Mouse (Mus musculus) CH12.LX (cell line): ENCODE data around the gene Dpp4. TPM values are rescaled to one million over a fixed set of nuclear protein-coding genes. Genes with fewer than 3 reads are reported as not detected.
A peak's percentile ranks its signal among the peaks of the same experiment; 100 is the strongest.

Experiments
- DNase-seq: peaks from one replicate; pipeline ENCODE4 v3.0.0-alpha.2; 2013; ENCODE audit errors: extremely low read depth
- H3K27ac ChIP-seq: 2 replicates; pipeline ENCODE4 v1.5.1; 2012; ENCODE audit warnings: low read depth, mild to moderate bottlenecking, control low read depth, moderate library complexity; ENCODE audit not compliant: insufficient read depth
- H3K27me3 ChIP-seq: replicated peaks from 2 replicates; pipeline ENCODE3; 2012; ENCODE audit warnings: inconsistent platforms
- H3K36me3 ChIP-seq, 2 experiments: replicated peaks in 1 of 2; 2 replicates each; pipeline versions ENCODE3 to v1.6.1; 2012; ENCODE audit warnings: inconsistent platforms in 1 of 2, low read length in 1 of 2, mild to moderate bottlenecking in 1 of 2, mixed read lengths in 1 of 2, moderate library complexity in 1 of 2; ENCODE audit not compliant: control insufficient read depth in 1 of 2, insufficient read depth in 1 of 2
- H3K4me1 ChIP-seq, 2 experiments: 2 replicates each; pipeline ENCODE4 v1.6.1; 2012; ENCODE audit warnings: inconsistent platforms in 1 of 2, moderate library complexity in 1 of 2; ENCODE audit not compliant: insufficient read depth in 2 of 2, control insufficient read depth in 1 of 2
- H3K4me2 ChIP-seq: 2 replicates; pipeline ENCODE4 v1.6.1; 2012; ENCODE audit warnings: low read depth, mild to moderate bottlenecking, control low read depth; ENCODE audit not compliant: poor library complexity, insufficient read depth, severe bottlenecking
- H3K4me3 ChIP-seq, 3 experiments: fragments of 150-350 bp in 1 of 3; sonication (generic) in 1 of 3; replicated peaks in 1 of 3; 2 replicates each; pipeline versions ENCODE3 to v1.5.1; 2011 to 2012; ENCODE audit warnings: low read depth in 2 of 3, low read length in 2 of 3, mild to moderate bottlenecking in 2 of 3, moderate library complexity in 2 of 3, control low read depth in 1 of 3, improper control_type of control experiment in 1 of 3, inconsistent platforms in 1 of 3, mixed read lengths in 1 of 3; ENCODE audit not compliant: poor library complexity in 1 of 3
- H3K79me2 ChIP-seq: replicated peaks from 2 replicates; pipeline ENCODE4 v1.6.1; 2012; ENCODE audit warnings: mild to moderate bottlenecking, moderate library complexity; ENCODE audit not compliant: control insufficient read depth, poor library complexity, insufficient read depth, severe bottlenecking; ENCODE audit errors: extremely low read depth
- H3K9ac ChIP-seq: 2 replicates; pipeline ENCODE4 v1.6.1; 2012; ENCODE audit warnings: low read depth, mild to moderate bottlenecking, control low read depth, moderate library complexity; ENCODE audit not compliant: insufficient read depth
- H3K9me3 ChIP-seq: replicated peaks from 2 replicates; pipeline ENCODE3; 2012; ENCODE audit warnings: low read length, inconsistent platforms, mixed read lengths
- BHLHE40 ChIP-seq: IDR thresholded peaks from 2 replicates; pipeline ENCODE4 v1.6.1; 2011; ENCODE audit warnings: mild to moderate bottlenecking, low read depth, low read length, improper control_type of control experiment
- CHD2 ChIP-seq: IDR thresholded peaks from 2 replicates; pipeline ENCODE4 v1.6.1; 2011; ENCODE audit warnings: low read length, improper control_type of control experiment
- E2F4 ChIP-seq: IDR thresholded peaks from 2 replicates; pipeline ENCODE4 v1.6.1; 2011; ENCODE audit warnings: low read depth, low read length, improper control_type of control experiment; ENCODE audit not compliant: insufficient replicate concordance
- EP300 ChIP-seq: IDR thresholded peaks from 2 replicates; pipeline ENCODE4 v1.6.1; 2011; ENCODE audit warnings: low read length, improper control_type of control experiment
- GABPA ChIP-seq: IDR thresholded peaks from 2 replicates; pipeline ENCODE4 v1.6.1; 2012; ENCODE audit warnings: low read depth, low read length, improper control_type of control experiment, inconsistent platforms; ENCODE audit not compliant: insufficient replicate concordance
- IRF4 ChIP-seq: IDR thresholded peaks from 2 replicates; pipeline ENCODE4 v1.6.1; 2014; ENCODE audit warnings: low read depth, mild to moderate bottlenecking, inconsistent platforms, low read length, improper control_type of control experiment
- JUN ChIP-seq: IDR thresholded peaks from 2 replicates; pipeline ENCODE4 v1.6.1; 2011; ENCODE audit warnings: low read depth, mild to moderate bottlenecking, low read length, improper control_type of control experiment, moderate library complexity; ENCODE audit not compliant: insufficient read depth
- MAX ChIP-seq: IDR thresholded peaks from 2 replicates; pipeline ENCODE4 v1.6.1; 2011; ENCODE audit warnings: low read length, improper control_type of control experiment
- MAZ ChIP-seq: IDR thresholded peaks from 2 replicates; pipeline ENCODE4 v1.6.1; 2012; ENCODE audit warnings: low read depth, mild to moderate bottlenecking, inconsistent platforms, low read length, improper control_type of control experiment, moderate library complexity
- MEF2A ChIP-seq: IDR thresholded peaks from 2 replicates; pipeline ENCODE4 v1.6.1; 2014; ENCODE audit warnings: low read depth, mild to moderate bottlenecking, inconsistent platforms, low read length, improper control_type of control experiment, borderline replicate concordance
- MXI1 ChIP-seq: IDR thresholded peaks from 2 replicates; pipeline ENCODE4 v1.6.1; 2011; ENCODE audit warnings: mild to moderate bottlenecking, low read depth, low read length, improper control_type of control experiment
- NELFE ChIP-seq: IDR thresholded peaks from 2 replicates; pipeline ENCODE4 v1.6.1; 2011; ENCODE audit warnings: low read depth, low read length, improper control_type of control experiment
- NRF1 ChIP-seq: IDR thresholded peaks from 2 replicates; pipeline ENCODE4 v1.6.1; 2014; ENCODE audit warnings: low read depth, mild to moderate bottlenecking, inconsistent platforms, low read length, improper control_type of control experiment, moderate library complexity
- RAD21 ChIP-seq: IDR thresholded peaks from 2 replicates; pipeline ENCODE4 v1.6.1; 2011; ENCODE audit warnings: low read depth, mild to moderate bottlenecking, low read length, improper control_type of control experiment, moderate library complexity
- RCOR1 ChIP-seq: conservative IDR thresholded peaks from 2 replicates; pipeline ENCODE4 v1.6.1; 2012; ENCODE audit warnings: low read depth, mild to moderate bottlenecking, inconsistent platforms, low read length, improper control_type of control experiment
- TCF12 ChIP-seq: IDR thresholded peaks from 2 replicates; pipeline ENCODE4 v1.6.1; 2014; ENCODE audit warnings: low read depth, mild to moderate bottlenecking, inconsistent platforms, low read length, improper control_type of control experiment
- ZKSCAN1 ChIP-seq: IDR thresholded peaks from 2 replicates; pipeline ENCODE4 v1.6.1; 2012; ENCODE audit warnings: low read depth, inconsistent platforms, low read length, improper control_type of control experiment, borderline replicate concordance
- ZMIZ1 ChIP-seq: IDR thresholded peaks from 2 replicates; pipeline ENCODE4 v1.6.1; 2012; ENCODE audit warnings: low read depth, mild to moderate bottlenecking, inconsistent platforms, low read length, improper control_type of control experiment
- dilution Hi-C: fragments of 300-500 bp; cut with MboI; formaldehyde crosslinking; loops from 2 replicates; pipeline ENCODE4 v1.14.3; 2020; ENCODE audit warnings: low sequenced_read_pairs; ENCODE audit not compliant: extremely low pct_unique_long_range_greater_than_20kb, extremely low pct_ligation_motif_present
- in situ Hi-C: fragments of 300-500 bp; cut with MboI; formaldehyde crosslinking; loops from 3 replicates; pipeline ENCODE4 v1.14.3; 2019; ENCODE audit warnings: low sequenced_read_pairs, low pct_ligation_motif_present, low pct_unique_long_range_greater_than_20kb, mixed read lengths
- polyA plus RNA-seq: library from polyadenylated mRNA; unstranded; fragments of >175 nt; gene quantifications from 2 replicates; pipeline ENCODE4 v1.2.1, GENCODE M21; 2012; ENCODE audit warnings: low read depth; ENCODE audit not compliant: insufficient read length
- total RNA-seq, 2 experiments: library from RNA; depleted of rRNA; stranded (reverse); fragments of 300-350 nt in 1 of 2; fragments of >200 nt in 1 of 2; gene quantifications; 2 replicates each; pipeline ENCODE4 v1.2.3; 2012 to 2014

Dpp4 gene
- total and polyA plus RNA-seq, 3 experiments = 0.04 to 3.6 (median 0.29) TPM

- no peaks in the 10 kb centered on the region for H3K27me3 ChIP-seq
- no peak for TF ChIP-seq MAZ
- TF ChIP-seq CHD2 = no peak
- H3K79me2 ChIP-seq = no peaks in the 10 kb centered on the region
- dilution Hi-C loops (no loop called here), in situ Hi-C loops (loop anchor here (10.0 kb wide), 1 partner anchor 95 kb away; no protein-coding TSS in a partner anchor)
- no peaks in the 10 kb centered on the region for H3K9me3 ChIP-seq
- H3K4me3 ChIP-seq = no peak overlapping the region
- no peak for DNase-seq
- H3K27ac ChIP-seq = no peak overlapping the region
- no peak overlapping the region for H3K4me2 ChIP-seq
- peaks cover 6 to 20% of the 10 kb centered on the region in 2 experiments; a peak in 2 of 4 replicates for H3K4me1 ChIP-seq
- H3K9ac ChIP-seq = no peak overlapping the region
- no peaks in the 10 kb centered on the region for H3K36me3 ChIP-seq
These were observed 72.6 kb downstream of the Dpp4 start for GRCm38 (mm10) chr2:62339222-62339944.

GRCm38 (mm10) chr2:62337086-62337485 is 74.9 kb downstream of the Dpp4 start:
- no peak overlapping the region for H3K9ac ChIP-seq
- no peak overlapping the region for H3K27ac ChIP-seq
- DNase-seq = no peak
- dilution Hi-C loops = no loop called here
- peaks cover 8 to 18% of the 10 kb centered on the region in 2 experiments; a peak in 3 of 4 replicates for H3K4me1 ChIP-seq
- no peaks in the 10 kb centered on the region for H3K27me3 ChIP-seq
- H3K36me3 ChIP-seq = no peaks in the 10 kb centered on the region
- H3K9me3 ChIP-seq = no peaks in the 10 kb centered on the region
- TF ChIP-seq BHLHE40 (peak; percentile 56), ZMIZ1 (no peak), TCF12 (peak; percentile 11; the same call in 1 of the 2 replicates), NRF1 (no peak), JUN (peak; percentile 30; the same call in 1 of the 2 replicates), IRF4 (peak; percentile 69)
- in situ Hi-C loops = loop anchor here (10.0 kb wide), 1 partner anchor 98 kb away; no protein-coding TSS in a partner anchor
- H3K4me3 ChIP-seq = no peak overlapping the region
- no peaks in the 10 kb centered on the region for H3K79me2 ChIP-seq
- H3K4me2 ChIP-seq = no peak overlapping the region

- no peak overlapping the region for H3K9ac ChIP-seq
- peaks cover 8 to 25% of the 10 kb centered on the region in 2 experiments; a peak in 3 of 4 replicates for H3K4me1 ChIP-seq
- H3K79me2 ChIP-seq = no peaks in the 10 kb centered on the region
- H3K36me3 ChIP-seq = no peaks in the 10 kb centered on the region
- no peaks in the 10 kb centered on the region for H3K9me3 ChIP-seq
- dilution Hi-C loops = no loop called here
- no peaks in the 10 kb centered on the region for H3K27me3 ChIP-seq
- no peak overlapping the region for H3K27ac ChIP-seq
- no peak overlapping the region for H3K4me3 ChIP-seq
- TF ChIP-seq EP300 = no peak
- TF ChIP-seq NELFE = no peak
- no peak for TF ChIP-seq MEF2A
- no peak for TF ChIP-seq RCOR1
- TF ChIP-seq MAX = no peak
- TF ChIP-seq ZMIZ1 = no peak
- no peak for TF ChIP-seq RAD21
- no peak for TF ChIP-seq MXI1
- no peak for TF ChIP-seq GABPA
- no peak for TF ChIP-seq E2F4
- TF ChIP-seq NRF1 = no peak
- TF ChIP-seq ZKSCAN1 = no peak
- TF ChIP-seq, all 38 proteins: peak for 0
- no peak overlapping the region for H3K4me2 ChIP-seq
- DNase-seq = no peak
- in situ Hi-C loops = loop anchor here (10.0 kb wide), 1 partner anchor 100 kb away; no protein-coding TSS in a partner anchor
These were observed 77.4 kb downstream of the Dpp4 start for GRCm38 (mm10) chr2:62334397-62335243.
